Mouse (Mus musculus): Measurements from ENCODE around the gene Ttc28.

- TF ChIP-seq EP300 (IDR thresholded peaks at IDR 0.05; ENCODE audit: low read depth in 1 of 2, low read length in 2 of 2) = no peak
- no peak for TF ChIP-seq TCF12 (IDR thresholded peaks at IDR 0.05; ENCODE audit: low read depth, low read length)
- TF ChIP-seq TAL1 (IDR thresholded peaks at IDR 0.05; ENCODE audit: low read length) = no peak
- TF ChIP-seq POLR2A (IDR thresholded peaks at IDR 0.05; ENCODE audit: control insufficient read depth in 1 of 2, insufficient read depth in 1 of 2, low read depth in 1 of 2, low read length in 2 of 2, poor library complexity in 1 of 2) = no peak
- TF ChIP-seq MAFK (IDR thresholded peaks at IDR 0.05; ENCODE audit: borderline replicate concordance, low read depth, low read length) = no peak
- TF ChIP-seq CTCF (IDR thresholded peaks at IDR 0.05 in 2 of 3, conservative IDR thresholded peaks at IDR 0.05 in 1 of 3; ENCODE audit: control insufficient read depth in 1 of 3, insufficient read depth in 1 of 3, low read depth in 2 of 3, low read length in 3 of 3, poor library complexity in 1 of 3, severe bottlenecking in 1 of 3) = no peak
- no peak for TF ChIP-seq KAT2A (conservative IDR thresholded peaks at IDR 0.05; ENCODE audit: low read depth, low read length)
- TF ChIP-seq MXI1 (IDR thresholded peaks at IDR 0.05; ENCODE audit: low read depth, low read length) = no peak
Observed at GRCm38 (mm10) chr5:111012587-111012986, 133.0 kb downstream of the Ttc28 start.

Data from MEL (cell line).